Mouse (Mus musculus) MEL (cell line): Measurements from ENCODE around the gene Mdk.

Source experiments
- CTCF ChIP-seq, 3 experiments: IDR thresholded peaks in 2 of 3; conservative IDR thresholded peaks in 1 of 3; 2 replicates each; pipeline ENCODE4 v1.5.1; 2011 to 2012; ENCODE audit warnings: low read length in 3 of 3, low read depth in 2 of 3, mild to moderate bottlenecking in 2 of 3, improper control_type of control experiment in 1 of 3, inconsistent platforms in 1 of 3, mixed read lengths in 1 of 3, moderate library complexity in 1 of 3; ENCODE audit not compliant: control insufficient read depth in 1 of 3, insufficient read depth in 1 of 3, poor library complexity in 1 of 3, severe bottlenecking in 1 of 3
- EP300 ChIP-seq, 2 experiments: IDR thresholded peaks; 2 replicates each; pipeline ENCODE4 v1.6.1; 2011; ENCODE audit warnings: improper control_type of control experiment in 2 of 2, low read length in 2 of 2, low read depth in 1 of 2, mild to moderate bottlenecking in 1 of 2
- GABPA ChIP-seq: IDR thresholded peaks from 2 replicates; pipeline ENCODE4 v1.6.1; 2012; ENCODE audit warnings: low read depth, mild to moderate bottlenecking, inconsistent platforms, low read length, improper control_type of control experiment, moderate library complexity
- KAT2A ChIP-seq: conservative IDR thresholded peaks from 2 replicates; pipeline ENCODE4 v1.6.1; 2012; ENCODE audit warnings: low read depth, low read length, improper control_type of control experiment, inconsistent platforms
- MAFK ChIP-seq: IDR thresholded peaks from 2 replicates; pipeline ENCODE4 v1.6.1; 2011; ENCODE audit warnings: low read depth, mild to moderate bottlenecking, low read length, improper control_type of control experiment, borderline replicate concordance
- MYB ChIP-seq: IDR thresholded peaks from 2 replicates; pipeline ENCODE4 v1.6.1; 2011; ENCODE audit warnings: mild to moderate bottlenecking, low read depth, low read length, improper control_type of control experiment
- NRF1 ChIP-seq: IDR thresholded peaks from 2 replicates; pipeline ENCODE4 v1.6.1; 2014; ENCODE audit warnings: low read depth, mild to moderate bottlenecking, inconsistent platforms, low read length, improper control_type of control experiment, moderate library complexity; ENCODE audit not compliant: poor library complexity, insufficient read depth, severe bottlenecking
- POLR2A ChIP-seq, 2 experiments: IDR thresholded peaks; 2 replicates each; pipeline ENCODE4 v1.6.1; 2011 to 2012; ENCODE audit warnings: low read length in 2 of 2, mild to moderate bottlenecking in 2 of 2, control low read depth in 1 of 2, improper control_type of control experiment in 1 of 2, low read depth in 1 of 2, moderate library complexity in 1 of 2; ENCODE audit not compliant: control insufficient read depth in 1 of 2, insufficient read depth in 1 of 2, poor library complexity in 1 of 2
- POLR2AphosphoS5 ChIP-seq: IDR thresholded peaks from 2 replicates; pipeline ENCODE4 v1.6.1; 2012; ENCODE audit warnings: low read depth, borderline replicate concordance, mild to moderate bottlenecking, inconsistent platforms, low read length, moderate library complexity, mixed read lengths
- RAD21 ChIP-seq: IDR thresholded peaks from 2 replicates; pipeline ENCODE4 v1.6.1; 2011; ENCODE audit warnings: mild to moderate bottlenecking, low read depth, low read length, improper control_type of control experiment
- TCF12 ChIP-seq: IDR thresholded peaks from 2 replicates; pipeline ENCODE4 v1.6.1; 2014; ENCODE audit warnings: low read depth, mild to moderate bottlenecking, inconsistent platforms, low read length, improper control_type of control experiment, moderate library complexity

- TF ChIP-seq CTCF (IDR thresholded peaks at IDR 0.05 in 2 of 3, conservative IDR thresholded peaks at IDR 0.05 in 1 of 3; ENCODE audit: control insufficient read depth in 1 of 3, insufficient read depth in 1 of 3, low read depth in 2 of 3, low read length in 3 of 3, poor library complexity in 1 of 3, severe bottlenecking in 1 of 3) (no peak), RAD21 (no peak), EP300 (IDR thresholded peaks at IDR 0.05; ENCODE audit: low read depth in 1 of 2, low read length in 2 of 2) (no peak), KAT2A (no peak), POLR2AphosphoS5 (no peak), MAFK (no peak), POLR2A (IDR thresholded peaks at IDR 0.05; ENCODE audit: control insufficient read depth in 1 of 2, insufficient read depth in 1 of 2, low read depth in 1 of 2, low read length in 2 of 2, poor library complexity in 1 of 2) (no peak), NRF1 (no peak), TCF12 (no peak), MYB (no peak), GABPA (no peak)
Measured at GRCm38 (mm10) chr2:91926949-91927348, 5.1 kb downstream of the Mdk start, which contains the start of gene Chrm4.
